Mouse (Mus musculus) hematopoietic stem cell, adult 5-6 weeks (primary cell): Measurements from ENCODE around the gene Caln1. TPM values are rescaled to one million over a fixed set of nuclear protein-coding genes. Genes with fewer than 3 reads are reported as not detected.

ENCODE experiments used
- ATAC-seq, 2 experiments: fragments of 125-278 bp in 1 of 2; replicated peaks in 1 of 2; 2 replicates each; pipeline ENCODE4 v1.8.0; 2016 to 2017; ENCODE audit warnings: inconsistent platforms in 2 of 2, mild to moderate bottlenecking in 2 of 2, moderate number of reproducible peaks in 2 of 2, low read depth in 1 of 2, moderate TSS enrichment in 1 of 2; ENCODE audit not compliant: low FRiP score in 2 of 2, poor library complexity in 2 of 2, severe bottlenecking in 2 of 2, insufficient read depth in 1 of 2, low TSS enrichment in 1 of 2
- total RNA-seq: library from RNA; stranded (forward); fragments of 172-1452, 232-1000 nt; gene quantifications from 2 replicates; pipeline ENCODE4 v1.2.3, GENCODE M21; 2017

Caln1 gene
- total RNA-seq, 1 experiment from 2014 or later, result not detected

DNA sequence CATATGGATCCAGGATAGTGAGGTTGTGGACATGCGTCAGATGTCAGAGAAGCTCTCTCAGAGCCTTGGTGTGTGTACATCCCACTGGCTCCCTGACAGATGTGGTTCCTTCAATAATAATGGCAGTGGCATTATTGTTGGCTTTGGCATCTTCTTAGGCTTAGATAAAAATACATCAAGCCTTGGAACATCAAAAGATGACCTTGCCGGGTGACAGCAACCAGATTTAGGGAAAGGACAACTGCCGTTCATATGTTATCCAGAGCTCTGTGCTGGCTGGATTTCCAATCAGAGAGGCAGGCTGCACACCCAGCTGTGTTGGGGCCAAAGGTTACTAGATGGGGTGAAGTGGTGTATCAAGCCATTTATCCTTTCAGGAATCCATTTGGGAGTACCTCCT is 6.2 kb downstream of the Caln1 start:
- ATAC-seq, result no peak

DNA sequence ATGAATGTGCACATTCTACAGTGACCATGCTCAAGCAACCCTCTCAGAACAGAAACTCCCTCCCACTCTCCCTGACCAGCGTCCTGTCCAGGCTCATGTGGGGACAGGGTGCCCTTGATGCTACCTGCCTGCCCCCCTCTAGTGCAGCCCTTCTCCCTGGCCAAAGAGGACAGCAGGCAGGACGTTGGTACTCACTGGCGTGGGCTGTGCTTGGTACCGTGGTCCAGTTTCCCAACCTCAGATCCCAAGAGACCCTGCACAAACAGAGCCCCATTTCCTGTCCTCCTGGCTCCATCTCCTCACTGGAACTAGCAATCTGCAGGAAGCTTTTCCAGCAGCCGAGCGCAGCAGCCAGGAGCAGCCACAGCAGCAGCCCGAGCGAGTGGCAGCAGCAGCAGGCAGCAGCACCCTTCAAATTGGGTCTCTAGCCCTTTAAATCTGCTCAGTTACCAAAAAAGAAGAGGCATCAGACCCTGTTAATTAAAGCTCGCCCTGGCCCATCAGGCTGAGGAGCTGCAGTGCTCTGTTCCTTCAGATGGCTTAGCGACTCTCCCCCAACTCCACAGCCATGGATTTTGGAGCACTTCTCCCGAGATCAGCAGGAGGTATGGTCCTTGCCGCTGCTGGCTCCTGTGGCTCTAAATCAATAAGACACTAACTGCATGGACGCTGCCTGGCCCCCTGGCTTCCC is 15.1 kb downstream of the Caln1 start, which contains the start of gene A330070K13Rik:
TSS of gene A330070K13Rik (minus strand) at position 410 of the 691 bp plus-strand sequence.
- no peak for ATAC-seq

DNA sequence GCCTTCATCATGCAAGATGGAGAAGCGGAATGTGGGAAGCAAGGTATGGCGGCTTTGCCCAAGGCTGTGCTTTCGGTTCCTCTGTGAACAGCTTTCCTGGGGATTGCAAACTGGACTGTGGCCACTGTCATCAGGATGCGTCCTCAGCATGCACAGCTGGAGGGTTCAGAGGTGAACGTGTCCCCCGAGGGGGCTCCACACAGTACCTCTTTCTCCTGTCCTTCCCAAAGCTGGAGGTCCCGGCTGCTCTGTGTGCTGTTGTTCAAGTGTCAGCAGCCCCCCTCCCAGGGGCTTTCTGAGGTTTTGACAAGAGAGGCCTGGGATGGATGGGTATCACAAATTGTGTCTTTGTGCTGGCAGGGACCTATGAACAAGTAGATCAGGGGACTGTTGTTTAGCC is 17.2 kb downstream of the Caln1 start:
- ATAC-seq, result no peak

GRCm38 (mm10) chr5:130393618-130394355 is 24.5 kb downstream of the Caln1 start:
- ATAC-seq, result no peak

- no peak for ATAC-seq
Measured at GRCm38 (mm10) chr5:130394386-130394785, 25.1 kb downstream of the Caln1 start.

GRCm38 (mm10) chr5:130395142-130395541 is 25.9 kb downstream of the Caln1 start:
- no peak for ATAC-seq

DNA sequence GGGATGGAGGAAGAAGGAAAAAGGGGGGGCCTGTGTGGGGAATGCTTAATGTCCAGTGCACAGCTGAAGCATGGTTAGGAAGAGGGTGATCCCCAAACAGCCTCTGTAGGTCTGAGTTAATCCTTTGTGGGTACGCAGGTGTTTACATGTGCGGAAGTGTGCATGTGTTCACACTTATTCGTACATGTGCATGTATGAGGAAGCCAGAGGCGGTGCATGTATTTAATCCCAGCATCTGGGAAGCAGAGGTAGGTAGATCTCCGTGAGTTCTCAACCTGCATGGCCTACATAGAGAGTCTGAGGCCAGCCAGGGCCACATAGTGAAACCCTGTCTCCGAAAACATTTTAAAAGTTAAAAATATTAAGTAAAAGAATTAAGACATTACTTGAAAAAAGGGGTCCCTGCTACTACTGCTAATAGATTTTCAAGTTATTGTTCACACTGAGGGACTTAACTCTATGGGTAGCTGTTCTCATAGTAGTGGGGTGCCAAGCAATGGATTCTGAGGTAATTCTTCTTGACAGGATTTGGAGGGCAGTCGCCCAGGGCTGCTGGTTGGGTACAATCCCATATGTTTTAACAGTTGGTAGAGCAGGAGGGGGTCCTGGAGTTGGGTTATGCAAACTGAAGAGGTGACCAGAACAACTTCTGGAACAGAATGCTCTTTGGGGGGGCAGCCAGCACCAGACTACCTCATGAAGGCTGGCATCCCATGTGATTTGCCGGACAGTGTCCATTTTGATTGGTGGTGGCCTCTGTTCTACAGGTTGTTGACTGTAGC is 31.1 kb downstream of the Caln1 start:
- ATAC-seq, result no peak

- peak; percentile 65 to 74; a peak in 2 of 4 replicates for ATAC-seq
Measured at GRCm38 (mm10) chr5:130405201-130405600, 35.9 kb downstream of the Caln1 start.

DNA sequence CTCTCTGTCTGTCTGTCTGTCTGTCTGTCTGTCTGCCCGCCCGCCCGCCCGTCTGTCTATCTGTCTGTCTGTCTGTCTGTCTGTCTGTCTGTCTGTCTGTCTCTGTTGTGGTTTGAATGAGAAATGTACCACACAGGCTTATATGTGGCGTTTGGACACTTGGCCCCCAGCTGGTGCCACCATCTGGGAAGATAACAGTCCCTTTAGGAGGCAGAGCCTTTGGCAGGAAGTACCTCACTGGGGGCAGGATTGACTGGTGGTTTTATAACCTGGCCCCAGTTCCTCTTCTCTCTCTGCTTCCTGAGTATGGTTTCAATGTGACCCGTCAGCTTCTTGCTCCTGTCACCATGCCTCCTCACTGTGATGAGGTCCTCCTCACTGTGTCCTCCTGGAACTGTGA is 40.5 kb downstream of the Caln1 start:
- ATAC-seq, result no peak

- no peak for ATAC-seq
Measured at GRCm38 (mm10) chr5:130411516-130411915, 42.3 kb downstream of the Caln1 start.

- ATAC-seq, result no peak
Measured at GRCm38 (mm10) chr5:130447438-130447837, 78.2 kb downstream of the Caln1 start.

DNA sequence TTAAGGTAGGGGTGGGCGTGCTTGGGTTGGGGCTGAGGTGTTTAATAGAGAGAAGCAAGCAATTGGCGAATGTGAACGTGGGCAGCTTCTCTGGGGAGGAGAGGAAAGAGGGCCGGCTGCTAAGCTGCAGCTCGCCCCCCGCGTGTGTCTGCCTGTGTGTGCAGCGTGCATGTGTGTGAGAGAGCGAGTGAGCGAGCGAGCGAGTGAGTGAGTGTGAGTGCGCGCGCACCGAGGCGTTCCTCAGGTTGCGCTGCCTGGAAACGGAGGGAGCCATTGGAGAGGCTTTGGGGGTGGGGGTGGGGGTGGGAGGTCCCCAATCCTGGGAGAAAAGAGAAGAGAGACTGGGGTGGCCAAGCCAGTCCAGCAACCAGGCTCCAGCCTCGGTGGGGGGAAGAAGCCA is 79.2 kb downstream of the Caln1 start:
- no peak for ATAC-seq

GRCm38 (mm10) chr5:130448931-130449856 is 79.9 kb downstream of the Caln1 start:
- 0 out of 4 replicates have a peak, but pooled peaks of 1 of the 2 experiments have one; percentile 15 for ATAC-seq

DNA sequence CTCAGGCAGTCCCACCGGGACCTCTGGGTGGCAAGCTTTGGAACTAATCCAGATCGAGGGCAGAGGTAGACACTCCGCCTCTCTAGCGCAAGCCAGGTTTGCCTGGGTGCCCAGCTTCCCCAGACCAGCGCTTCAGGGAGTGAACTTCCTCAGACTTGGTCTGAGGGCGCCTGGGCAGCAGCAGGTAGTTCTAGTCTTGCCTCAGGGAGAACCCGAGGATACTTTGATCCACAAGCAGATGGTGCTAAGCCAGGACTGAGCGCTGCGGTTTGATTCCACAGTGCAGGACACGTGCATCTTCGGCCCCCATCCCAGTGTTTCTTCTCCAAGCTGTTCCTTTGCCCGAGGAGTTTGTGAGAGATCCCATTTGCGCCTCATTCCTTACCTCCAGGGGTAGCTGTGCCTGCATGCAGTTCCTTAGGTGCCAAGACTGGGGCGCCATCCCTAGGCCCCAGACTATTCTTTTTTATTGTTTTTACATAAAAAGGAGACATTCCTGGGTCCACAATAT is 80.8 kb downstream of the Caln1 start:
- no peak for ATAC-seq

DNA sequence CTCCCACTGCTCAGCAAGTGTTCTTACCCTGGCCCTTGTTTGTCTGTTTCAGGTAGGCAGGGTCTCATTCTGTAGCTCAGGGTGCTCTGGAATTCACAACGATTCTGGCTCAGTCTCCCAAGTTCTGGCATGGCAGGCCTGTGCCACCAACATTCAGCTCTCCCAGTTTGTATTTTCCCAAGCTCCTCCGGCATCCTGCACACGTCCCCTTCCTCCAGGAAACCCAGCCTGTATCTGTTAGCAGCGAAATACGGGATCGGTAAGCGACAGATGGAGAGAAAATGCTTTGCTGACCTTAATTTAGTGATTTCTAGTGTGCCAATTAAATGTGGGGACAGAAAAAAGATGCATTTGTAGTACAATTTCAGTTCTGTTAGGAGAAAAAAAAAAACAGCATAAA is 88.8 kb downstream of the Caln1 start:
- ATAC-seq, result no peak

GRCm38 (mm10) chr5:130472209-130472608 is 103.0 kb downstream of the Caln1 start:
- no peak for ATAC-seq

DNA sequence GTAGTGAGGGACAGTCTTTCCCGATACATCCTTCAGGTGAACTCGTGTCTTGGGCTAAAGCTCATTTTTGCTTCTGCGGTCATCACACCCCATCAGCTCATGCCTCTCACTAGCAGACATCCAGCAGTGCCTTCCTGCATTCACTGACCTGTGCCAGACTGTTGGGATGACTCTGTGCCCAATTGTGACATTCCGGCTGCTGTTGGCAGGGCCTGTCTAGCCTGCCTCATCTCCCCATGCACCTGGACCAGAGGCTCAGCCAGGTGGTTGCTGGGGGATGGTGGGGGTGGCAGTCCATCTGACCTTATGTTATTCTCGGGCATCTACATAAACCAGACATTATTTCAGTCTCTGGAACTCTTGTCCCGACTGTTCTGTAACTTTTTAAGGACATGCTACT is 105.6 kb downstream of the Caln1 start:
- ATAC-seq, result no peak
